Mouse (Mus musculus): ENCODE results near the gene Rp9. TPM values are rescaled to one million over a fixed set of nuclear protein-coding genes. Genes with fewer than 3 reads are reported as not detected.

Rp9 gene
- 10 to 100 TPM; 55.9 to 58.6 TPM for total RNA-seq (2021)

GRCm38 (mm10) chr9:22469643-22470042 lies at the start of gene Rp9:
Gene Rp9, minus strand, starts transcription at chr9:22469743.
- intact Hi-C loops (cut with DNase I) = no loop called here
- DNase-seq = no peak

- DNase-seq = peak; percentile 55
- intact Hi-C loops (cut with DNase I) = no loop called here
These were observed 49.0 kb upstream of the Rp9 start for GRCm38 (mm10) chr9:22518394-22519041.

- DNase-seq = no peak
- intact Hi-C loops (cut with DNase I) = no loop called here
These were observed 45.5 kb upstream of the Rp9 start for GRCm38 (mm10) chr9:22515076-22515475.

- no peak for DNase-seq
- intact Hi-C loops (cut with DNase I) = no loop called here
These were observed 36.0 kb upstream of the Rp9 start for GRCm38 (mm10) chr9:22505574-22505973.

GRCm38 (mm10) chr9:22503581-22503980 lies 34.0 kb upstream of the Rp9 start:
- intact Hi-C loops (cut with DNase I) = no loop called here
- DNase-seq = no peak

- intact Hi-C loops (cut with DNase I) = no loop called here
- no peak for DNase-seq
These were observed 33.4 kb upstream of the Rp9 start for GRCm38 (mm10) chr9:22502972-22503371.

GRCm38 (mm10) chr9:22497021-22497767 lies 27.7 kb upstream of the Rp9 start:
- no peak for DNase-seq
- intact Hi-C loops (cut with DNase I) = no loop called here

GRCm38 (mm10) chr9:22495133-22495532 lies 25.6 kb upstream of the Rp9 start:
- intact Hi-C loops (cut with DNase I) = no loop called here
- DNase-seq = no peak

GRCm38 (mm10) chr9:22494203-22494807 lies 24.8 kb upstream of the Rp9 start:
- no peak for DNase-seq
- intact Hi-C loops (cut with DNase I) = no loop called here

GRCm38 (mm10) chr9:22488963-22489362 lies 19.4 kb upstream of the Rp9 start:
- intact Hi-C loops (cut with DNase I) = no loop called here
- no peak for DNase-seq

GRCm38 (mm10) chr9:22486211-22486610 lies 16.7 kb upstream of the Rp9 start:
- intact Hi-C loops (cut with DNase I) = no loop called here

GRCm38 (mm10) chr9:22484562-22485308 lies 15.2 kb upstream of the Rp9 start:
- DNase-seq = no peak
- intact Hi-C loops (cut with DNase I) = no loop called here

More at GRCm38 (mm10) chr9:22486211-22486610, 16.7 kb upstream of the Rp9 start:
- DNase-seq = no peak

- no peak for DNase-seq
- intact Hi-C loops (cut with DNase I) = no loop called here
These were observed 14.5 kb upstream of the Rp9 start for GRCm38 (mm10) chr9:22483866-22484561.

GRCm38 (mm10) chr9:22478946-22479345 lies 9.4 kb upstream of the Rp9 start:
- intact Hi-C loops (cut with DNase I) = no loop called here

GRCm38 (mm10) chr9:22476265-22476664 lies 6.7 kb upstream of the Rp9 start:
- DNase-seq = no peak
- intact Hi-C loops (cut with DNase I) = no loop called here

More at GRCm38 (mm10) chr9:22478946-22479345, 9.4 kb upstream of the Rp9 start:
- DNase-seq = no peak

- peak; percentile 94 for DNase-seq
- intact Hi-C loops (cut with DNase I) = no loop called here
These were observed 5.9 kb upstream of the Rp9 start, which contains the start of gene Bbs9 for GRCm38 (mm10) chr9:22475424-22475868. Gene Bbs9, plus strand, starts transcription at chr9:22475715.

GRCm38 (mm10) chr9:22468899-22469259 lies 664 bp downstream of the Rp9 start:
- intact Hi-C loops (cut with DNase I) = no loop called here
- DNase-seq = no peak

GRCm38 (mm10) chr9:22468170-22468898 lies 1.2 kb downstream of the Rp9 start:
- intact Hi-C loops (cut with DNase I) = no loop called here
- peak; percentile 69 for DNase-seq

GRCm38 (mm10) chr9:22467371-22468169 lies 2.0 kb downstream of the Rp9 start:
- DNase-seq = peak; percentile 45
- intact Hi-C loops (cut with DNase I) = no loop called here
